Mouse (Mus musculus): ENCODE results near the gene C77080.

DNA sequence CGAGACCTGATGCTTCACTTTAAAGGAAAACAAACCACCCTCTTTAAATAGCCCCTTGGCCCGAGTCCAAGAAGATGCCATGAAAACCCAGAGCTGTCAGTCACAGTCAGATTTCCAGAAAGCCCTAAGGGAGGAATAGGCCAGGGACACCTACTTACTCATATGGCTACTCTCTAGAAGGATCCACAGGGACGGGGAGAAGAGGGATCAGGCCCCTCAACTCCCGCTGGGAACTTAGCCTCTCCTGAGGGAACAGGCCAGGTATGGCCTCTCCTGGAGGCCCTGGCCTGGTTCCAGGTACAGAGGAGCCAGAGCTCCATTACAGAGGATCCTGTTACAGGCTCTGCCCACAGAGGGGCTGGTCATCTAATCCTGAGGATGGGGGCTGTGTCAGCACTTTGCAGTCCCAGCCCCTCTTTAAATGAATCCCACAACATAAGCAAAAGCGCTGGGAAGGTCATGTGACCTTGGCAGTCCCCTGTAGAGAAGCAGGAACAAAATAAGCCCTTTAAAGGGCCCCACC is 34.7 kb downstream of the C77080 start:
- TF ChIP-seq GATA1 (IDR thresholded peaks at IDR 0.05; ENCODE audit: low read length) (no peak), TAL1 (IDR thresholded peaks at IDR 0.05; ENCODE audit: low read length) (no peak)

Measured in erythroblast, embryonic 14.5 days (primary cell).